Mouse (Mus musculus): Measurements from ENCODE around the gene Ppard.

- no peak for TF ChIP-seq GATA1 (IDR thresholded peaks at IDR 0.05; ENCODE audit: borderline replicate concordance, low read length)
- no peak for TF ChIP-seq FLI1 (IDR thresholded peaks at IDR 0.05; ENCODE audit: low read length)
Measured at GRCm38 (mm10) chr17:28341091-28341490, 108.6 kb downstream of the Ppard start.

Measured in megakaryocyte, embryonic 14.5 days (primary cell).